Mouse (Mus musculus): ENCODE results near the gene Abcf2. TPM values are rescaled to one million over a fixed set of nuclear protein-coding genes. Genes with fewer than 3 reads are reported as not detected.

Abcf2 gene
- polyA plus RNA-seq, 1 experiment from 2014 or later = 79.5 TPM

- H3K9ac ChIP-seq (replicated peaks; ENCODE audit: low read depth, low read length) = peak overlapping the region; percentile 71
- no peak for ATAC-seq (ENCODE audit: insufficient number of reproducible peaks, insufficient read depth, low FRiP score, low read depth)
- H3K4me1 ChIP-seq (ENCODE audit: control insufficient read depth, insufficient read depth, low read length) = peaks cover 44% of the 10 kb centered on the region
- WGBS = 17% methylated on average over 12 of the region's 12 CpGs
- no peaks in the 10 kb centered on the region for H3K9me3 ChIP-seq (ENCODE audit: control insufficient read depth, low read depth, low read length)
- H3K27ac ChIP-seq (ENCODE audit: low read length) = peak overlapping the region; percentile 94
- H3K4me2 ChIP-seq (replicated peaks; ENCODE audit: low read depth, low read length) = peak overlapping the region; percentile 71
- H3K36me3 ChIP-seq (ENCODE audit: control insufficient read depth, insufficient read depth, low read length) = no peaks in the 10 kb centered on the region
- no peaks in the 10 kb centered on the region for H3K27me3 ChIP-seq (ENCODE audit: control insufficient read depth, insufficient read depth, low read length)
- H3K4me3 ChIP-seq (ENCODE audit: low read depth, low read length) = peak overlapping the region; percentile 55
These were observed 26.9 kb upstream of the Abcf2 start for GRCm38 (mm10) chr5:24604080-24604655.

- H3K27ac ChIP-seq (ENCODE audit: low read length) = peak overlapping the region; percentile 100
- no peaks in the 10 kb centered on the region for H3K36me3 ChIP-seq (ENCODE audit: control insufficient read depth, insufficient read depth, low read length)
- H3K4me2 ChIP-seq (replicated peaks; ENCODE audit: low read depth, low read length) = peak overlapping the region; percentile 89
- no peak for ATAC-seq (ENCODE audit: insufficient number of reproducible peaks, insufficient read depth, low FRiP score, low read depth)
- no peaks in the 10 kb centered on the region for H3K9me3 ChIP-seq (ENCODE audit: control insufficient read depth, low read depth, low read length)
- peak overlapping the region; percentile 68; the same call in 1 of the 2 replicates for H3K4me3 ChIP-seq (ENCODE audit: low read depth, low read length)
- no peak overlapping the region for H3K9ac ChIP-seq (replicated peaks; ENCODE audit: low read depth, low read length)
- H3K27me3 ChIP-seq (ENCODE audit: control insufficient read depth, insufficient read depth, low read length) = no peaks in the 10 kb centered on the region
- H3K4me1 ChIP-seq (ENCODE audit: control insufficient read depth, insufficient read depth, low read length) = peaks cover 48% of the 10 kb centered on the region
- 58% methylated on average over 8 of the region's 8 CpGs for WGBS
These were observed 26.3 kb upstream of the Abcf2 start for GRCm38 (mm10) chr5:24603431-24604010.

GRCm38 (mm10) chr5:24602751-24603343, 25.6 kb upstream of the Abcf2 start:
- Histone ChIP-seq H3K27ac (ENCODE audit: low read length) (peak overlapping the region; percentile 100), H3K27me3 (ENCODE audit: control insufficient read depth, insufficient read depth, low read length) (no peaks in the 10 kb centered on the region), H3K36me3 (ENCODE audit: control insufficient read depth, insufficient read depth, low read length) (no peaks in the 10 kb centered on the region), H3K9me3 (ENCODE audit: control insufficient read depth, low read depth, low read length) (no peaks in the 10 kb centered on the region), H3K9ac (replicated peaks; ENCODE audit: low read depth, low read length) (peak overlapping the region; percentile 96), H3K4me2 (replicated peaks; ENCODE audit: low read depth, low read length) (peak overlapping the region; percentile 89), H3K4me1 (ENCODE audit: control insufficient read depth, insufficient read depth, low read length) (peaks cover 55% of the 10 kb centered on the region), H3K4me3 (ENCODE audit: low read depth, low read length) (peak overlapping the region; percentile 68)
- WGBS = 2% methylated on average over 16 of the region's 16 CpGs
- peak; percentile 59 for ATAC-seq (ENCODE audit: insufficient number of reproducible peaks, insufficient read depth, low FRiP score, low read depth)

- peak overlapping the region; percentile 68 for H3K4me3 ChIP-seq (ENCODE audit: low read depth, low read length)
- WGBS = under 1% methylated on average over 73 of the region's 73 CpGs
- ATAC-seq (ENCODE audit: insufficient number of reproducible peaks, insufficient read depth, low FRiP score, low read depth) = peak; percentile 47
These were observed 24.9 kb upstream of the Abcf2 start for GRCm38 (mm10) chr5:24601911-24602750.

GRCm38 (mm10) chr5:24601071-24601835, 24.0 kb upstream of the Abcf2 start:
- ATAC-seq (ENCODE audit: insufficient number of reproducible peaks, insufficient read depth, low FRiP score, low read depth) = no peak
- Histone ChIP-seq H3K27me3 (ENCODE audit: control insufficient read depth, insufficient read depth, low read length) (no peaks in the 10 kb centered on the region), H3K4me1 (ENCODE audit: control insufficient read depth, insufficient read depth, low read length) (peaks cover 53% of the 10 kb centered on the region), H3K4me3 (ENCODE audit: low read depth, low read length) (peak overlapping the region; percentile 68), H3K9ac (replicated peaks; ENCODE audit: low read depth, low read length) (peak overlapping the region; percentile 96), H3K36me3 (ENCODE audit: control insufficient read depth, insufficient read depth, low read length) (no peaks in the 10 kb centered on the region; the same call in 1 of the 2 replicates), H3K9me3 (ENCODE audit: control insufficient read depth, low read depth, low read length) (no peaks in the 10 kb centered on the region), H3K4me2 (replicated peaks; ENCODE audit: low read depth, low read length) (peak overlapping the region; percentile 89), H3K27ac (ENCODE audit: low read length) (peak overlapping the region; percentile 100)
- WGBS = under 1% methylated on average over 33 of the region's 33 CpGs

More at GRCm38 (mm10) chr5:24601911-24602750, 24.9 kb upstream of the Abcf2 start:
- Histone ChIP-seq H3K27me3 (ENCODE audit: control insufficient read depth, insufficient read depth, low read length) (no peaks in the 10 kb centered on the region), H3K9me3 (ENCODE audit: control insufficient read depth, low read depth, low read length) (no peaks in the 10 kb centered on the region), H3K9ac (replicated peaks; ENCODE audit: low read depth, low read length) (peak overlapping the region; percentile 96), H3K27ac (ENCODE audit: low read length) (peak overlapping the region; percentile 100), H3K4me2 (replicated peaks; ENCODE audit: low read depth, low read length) (peak overlapping the region; percentile 89), H3K36me3 (ENCODE audit: control insufficient read depth, insufficient read depth, low read length) (no peaks in the 10 kb centered on the region), H3K4me1 (ENCODE audit: control insufficient read depth, insufficient read depth, low read length) (peaks cover 55% of the 10 kb centered on the region)

- Histone ChIP-seq H3K4me1 (ENCODE audit: control insufficient read depth, insufficient read depth, low read length) (peaks cover 43% of the 10 kb centered on the region), H3K27ac (ENCODE audit: low read length) (no peak overlapping the region), H3K9ac (replicated peaks; ENCODE audit: low read depth, low read length) (no peak overlapping the region), H3K4me2 (replicated peaks; ENCODE audit: low read depth, low read length) (peak overlapping the region; percentile 89), H3K9me3 (ENCODE audit: control insufficient read depth, low read depth, low read length) (no peaks in the 10 kb centered on the region), H3K4me3 (ENCODE audit: low read depth, low read length) (no peak overlapping the region), H3K36me3 (ENCODE audit: control insufficient read depth, insufficient read depth, low read length) (peaks cover 7% of the 10 kb centered on the region; the same call in 1 of the 2 replicates), H3K27me3 (ENCODE audit: control insufficient read depth, insufficient read depth, low read length) (no peaks in the 10 kb centered on the region)
- ATAC-seq (ENCODE audit: insufficient number of reproducible peaks, insufficient read depth, low FRiP score, low read depth) = no peak
- 85% methylated on average over 2 of the region's 2 CpGs for WGBS
These were observed 23.0 kb upstream of the Abcf2 start for GRCm38 (mm10) chr5:24600236-24600635.

GRCm38 (mm10) chr5:24599137-24599536, 21.9 kb upstream of the Abcf2 start:
- no peak for ATAC-seq (ENCODE audit: insufficient number of reproducible peaks, insufficient read depth, low FRiP score, low read depth)
- 16% methylated on average over 8 of the region's 8 CpGs for WGBS
- Histone ChIP-seq H3K27ac (ENCODE audit: low read length) (no peak overlapping the region), H3K27me3 (ENCODE audit: control insufficient read depth, insufficient read depth, low read length) (no peaks in the 10 kb centered on the region), H3K4me3 (ENCODE audit: low read depth, low read length) (peak overlapping the region; percentile 41), H3K9ac (replicated peaks; ENCODE audit: low read depth, low read length) (no peak overlapping the region), H3K9me3 (ENCODE audit: control insufficient read depth, low read depth, low read length) (no peaks in the 10 kb centered on the region), H3K4me1 (ENCODE audit: control insufficient read depth, insufficient read depth, low read length) (peaks cover 40% of the 10 kb centered on the region), H3K36me3 (ENCODE audit: control insufficient read depth, insufficient read depth, low read length) (peaks cover 17% of the 10 kb centered on the region; the same call in 1 of the 2 replicates), H3K4me2 (replicated peaks; ENCODE audit: low read depth, low read length) (peak overlapping the region; percentile 89)

Data from stomach, embryonic 14.5 days (tissue).